In the genomic region with DNA sequence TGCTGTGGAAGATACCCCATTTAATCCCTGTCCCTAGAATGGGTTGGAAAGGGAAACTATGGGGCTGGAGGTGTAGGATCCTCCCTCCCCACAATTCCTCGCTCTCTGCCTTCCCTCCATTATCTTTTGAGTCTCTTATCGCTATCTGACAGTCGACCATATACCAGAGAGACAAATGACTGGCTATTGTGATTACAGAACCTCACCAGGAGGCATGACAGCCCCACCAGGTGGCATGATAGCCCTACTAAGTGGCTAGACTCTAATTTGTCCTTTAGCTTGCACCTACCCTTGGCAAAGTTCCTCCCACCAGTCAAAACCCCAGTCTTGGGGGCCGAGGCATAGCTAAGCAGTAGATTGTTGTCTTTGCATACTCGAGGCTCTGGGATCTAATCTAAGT, we compare ENCODE assay signal across 10 mouse cellular contexts. TPM values are rescaled to one million over a fixed set of nuclear protein-coding genes. Genes with fewer than 3 reads are reported as not detected.
DNase-seq lines count a peak whose midpoint lies in the region; ATAC-seq lines count a peak whose summit lies in the region.
"Had no signal": no experiment of that assay in that cellular context is flagged by ENCODE, and none has a peak within 500 bp of the region (broad histone marks: within the 10 kb centered on the region; RNA-seq: fewer than 3 reads in every experiment).

No protein-coding gene starts in this region.

- H3K9me3 ChIP-seq in kidney, embryonic 14.5 days (ENCODE audit: control insufficient read depth, low read length) = no peaks in the 10 kb centered on the region
- no peaks in the 10 kb centered on the region for H3K9me3 ChIP-seq in intestine, embryonic 16.5 days (ENCODE audit: control insufficient read depth, low read length)
- no peaks in the 10 kb centered on the region for H3K9me3 ChIP-seq in midbrain, embryonic 14.5 days (ENCODE audit: control insufficient read depth, low read length)

- 50% methylated on average over 5 of the region's 5 CpGs for WGBS in kidney, embryonic 14.5 days
- 34% methylated on average over 5 of the region's 5 CpGs for WGBS in intestine, embryonic 16.5 days
- WGBS in midbrain, embryonic 14.5 days = 48% methylated on average over 5 of the region's 5 CpGs

- peak overlapping the region; percentile 33; the same call in 1 of the 2 replicates for H3K4me2 ChIP-seq in kidney, embryonic 14.5 days (replicated peaks; ENCODE audit: low read depth, low read length)
- peak overlapping the region; percentile 38 for H3K4me2 ChIP-seq in intestine, embryonic 16.5 days (ENCODE audit: low read depth, low read length)
- H3K4me2 ChIP-seq in midbrain, embryonic 14.5 days (ENCODE audit: low read length) = peak overlapping the region; percentile 26; the same call in 1 of the 2 replicates

- H3K27ac ChIP-seq in kidney, embryonic 14.5 days (ENCODE audit: low read depth, low read length) = no peak overlapping the region
- H3K27ac ChIP-seq in intestine, embryonic 16.5 days (ENCODE audit: low read length) = no peak overlapping the region
- H3K27ac ChIP-seq in midbrain, embryonic 14.5 days (replicated peaks; ENCODE audit: low read depth, low read length) = peak overlapping the region; percentile 78

- H3K36me3 ChIP-seq in kidney, embryonic 14.5 days (ENCODE audit: control insufficient read depth, insufficient read depth, low read length) = no peaks in the 10 kb centered on the region
- H3K36me3 ChIP-seq in intestine, embryonic 16.5 days (ENCODE audit: control insufficient read depth, insufficient read depth, low read length) = no peaks in the 10 kb centered on the region
- no peaks in the 10 kb centered on the region; the same call in 1 of the 2 replicates for H3K36me3 ChIP-seq in midbrain, embryonic 14.5 days (ENCODE audit: control insufficient read depth, insufficient read depth, low read length)

- no peak for DNase-seq in kidney, adult 11 months
- peak; percentile 44 for DNase-seq in c-Kit-positive CD71-positive TER-119-positive erythroid progenitor cells, embryonic 14.5 days (ENCODE audit: low spot score)
- DNase-seq in midbrain, embryonic 14.5 days = no peak
- DNase-seq in gastrocnemius, postnatal 25 days = no peak
- no peak for DNase-seq in frontal cortex, postnatal 25 days (ENCODE audit: low spot score in 2 of 2)
- no peak for DNase-seq in adrenal gland, postnatal 4 days (ENCODE audit: low spot score in 2 of 2)
- DNase-seq: thymus, postnatal 4 days had no signal

- H3K4me1 ChIP-seq in kidney, embryonic 14.5 days (ENCODE audit: control insufficient read depth, insufficient read depth, low read length) = peaks cover 15% of the 10 kb centered on the region
- H3K4me1 ChIP-seq in intestine, embryonic 16.5 days (ENCODE audit: control insufficient read depth, insufficient read depth, low read length) = peaks cover 5% of the 10 kb centered on the region; the same call in 1 of the 2 replicates
- H3K4me1 ChIP-seq in midbrain, embryonic 14.5 days (ENCODE audit: control insufficient read depth, insufficient read depth, low read length) = peaks cover 89% of the 10 kb centered on the region

- no peaks in the 10 kb centered on the region for H3K27me3 ChIP-seq in kidney, embryonic 14.5 days (ENCODE audit: control insufficient read depth, insufficient read depth, low read length)
- H3K27me3 ChIP-seq in intestine, embryonic 16.5 days (replicated peaks; ENCODE audit: control insufficient read depth, insufficient read depth, low read length) = no peaks in the 10 kb centered on the region
- H3K27me3 ChIP-seq in midbrain, embryonic 14.5 days (ENCODE audit: control insufficient read depth, insufficient read depth, low read length) = no peaks in the 10 kb centered on the region

- H3K9ac ChIP-seq in kidney, embryonic 14.5 days (ENCODE audit: low read depth, low read length) = no peak overlapping the region
- H3K9ac ChIP-seq in intestine, embryonic 16.5 days (ENCODE audit: low read depth, low read length) = no peak overlapping the region
- no peak overlapping the region; the same call in 1 of the 2 replicates for H3K9ac ChIP-seq in midbrain, embryonic 14.5 days (replicated peaks; ENCODE audit: low read length)

- ATAC-seq in kidney, embryonic 14.5 days (ENCODE audit: low FRiP score, low TSS enrichment) = no peak
- no peak for ATAC-seq in intestine, embryonic 16.5 days
- no peak for ATAC-seq in midbrain, embryonic 14.5 days (ENCODE audit: low FRiP score, low TSS enrichment)
- ATAC-seq: Patski had no signal

- no peak overlapping the region for H3K4me3 ChIP-seq in kidney, embryonic 14.5 days (ENCODE audit: low read length)
- peak overlapping the region; percentile 14; the same call in 1 of the 2 replicates for H3K4me3 ChIP-seq in intestine, embryonic 16.5 days (ENCODE audit: low read length)
- no peak overlapping the region for H3K4me3 ChIP-seq in midbrain, embryonic 14.5 days (replicated peaks; ENCODE audit: low read depth, low read length)

RNA-seq across cellular contexts. Expression of gene Nrxn2, which starts 30.2 kb away (rescaled TPM):
- polyA plus RNA-seq in kidney, embryonic 14.5 days (2014; fragmentation: Nextera tagmentation; extraction: Ambion mirVana) = 5.4 and 8.4 TPM in 2 replicates
- 0.73 and 0.97 TPM in 2 replicates for polyA plus RNA-seq in intestine, embryonic 16.5 days (2015; fragmentation: Nextera tagmentation; extraction: Ambion mirVana)
- polyA plus RNA-seq in midbrain, embryonic 14.5 days (2014; fragmentation: Nextera tagmentation; extraction: Ambion mirVana) = 54.1 and 105 TPM in 2 replicates
- 1 to 10 TPM in 1 of 2 experiments, under 1 TPM in 1; 0.91 to 1.4 TPM for total RNA-seq in gastrocnemius, postnatal 25 days (2021)
- 10 to 100 TPM; 17.8 to 18.3 TPM for total RNA-seq in adrenal gland, postnatal 4 days (2021)
- polyA plus RNA-seq: Patski had no signal

RNA-seq across cellular contexts. Expression of gene Rasgrp2, which starts 49.6 kb away (rescaled TPM):
- 77.1 and 78.6 TPM in 2 replicates for polyA plus RNA-seq in kidney, embryonic 14.5 days (2014; fragmentation: Nextera tagmentation; extraction: Ambion mirVana)
- polyA plus RNA-seq in intestine, embryonic 16.5 days (2015; fragmentation: Nextera tagmentation; extraction: Ambion mirVana) = 41.8 and 47.0 TPM in 2 replicates
- 32.9 and 58.5 TPM in 2 replicates for polyA plus RNA-seq in midbrain, embryonic 14.5 days (2014; fragmentation: Nextera tagmentation; extraction: Ambion mirVana)
- 10 to 100 TPM; 16.2 to 16.4 TPM for total RNA-seq in gastrocnemius, postnatal 25 days (2021)
- total RNA-seq in adrenal gland, postnatal 4 days (2021) = 10 to 100 TPM; 48.5 to 55.9 TPM
